Mouse (Mus musculus) limb, embryonic 11.5 days (tissue): ENCODE measurements around the gene Jhy. TPM values are rescaled to one million over a fixed set of nuclear protein-coding genes. Genes with fewer than 3 reads are reported as not detected.

Experiments used
- ATAC-seq: fragments of 200-750 bp; cut with Nextera tagmentation; 2 replicates; pipeline ENCODE4 v1.8.0; 2017; ENCODE audit warnings: low read depth; ENCODE audit not compliant: insufficient number of reproducible peaks, low FRiP score, low TSS enrichment
- DNase-seq: peaks from one replicate; pipeline ENCODE4 v3.0.0-alpha.2; 2015; ENCODE audit warnings: low spot score
- H3K27ac ChIP-seq: fragments of 300-500 bp; sonication (generic); replicated peaks from 2 replicates; pipeline ENCODE4 v1.5.1; 2014; ENCODE audit warnings: low read depth, mild to moderate bottlenecking, low read length
- H3K27me3 ChIP-seq: fragments of 300-500 bp; sonication (generic); 2 replicates; pipeline ENCODE4 v1.6.1; 2014; ENCODE audit warnings: mild to moderate bottlenecking, low read length, mixed read lengths; ENCODE audit not compliant: control insufficient read depth, insufficient read depth
- H3K36me3 ChIP-seq: fragments of 300-500 bp; sonication (generic); 2 replicates; pipeline ENCODE4 v1.6.1; 2014; ENCODE audit warnings: mild to moderate bottlenecking, low read length, moderate library complexity, mixed read lengths; ENCODE audit not compliant: control insufficient read depth, insufficient read depth
- H3K4me1 ChIP-seq: fragments of 300-500 bp; sonication (generic); 2 replicates; pipeline ENCODE4 v1.6.1; 2014; ENCODE audit warnings: low read length, mixed read lengths; ENCODE audit not compliant: control insufficient read depth, insufficient read depth
- H3K4me2 ChIP-seq: fragments of 300-500 bp; sonication (generic); 2 replicates; pipeline ENCODE4 v1.6.1; 2014; ENCODE audit warnings: low read depth, mild to moderate bottlenecking, moderate library complexity; ENCODE audit not compliant: severe bottlenecking
- H3K4me3 ChIP-seq: fragments of 300-500 bp; sonication (generic); 2 replicates; pipeline ENCODE4 v1.5.1; 2014; ENCODE audit warnings: low read depth, low read length
- H3K9ac ChIP-seq: fragments of 300-500 bp; sonication (generic); 2 replicates; pipeline ENCODE4 v1.6.1; 2014; ENCODE audit warnings: mild to moderate bottlenecking, low read length
- H3K9me3 ChIP-seq: fragments of 300-500 bp; sonication (generic); 2 replicates; pipeline ENCODE4 v1.6.1; 2016; ENCODE audit warnings: low read length; ENCODE audit not compliant: control insufficient read depth
- WGBS: fragments of 180-500 bp; shearing (Covaris S2); extraction: QIAGEN DNeasy Blood & Tissue Kit; methylation state at CpG from one replicate; pipeline ENCODE4 v1.1.7; 2014; 5-methylcytosine and 5-hydroxymethylcytosine counted together
- polyA plus RNA-seq: library from polyadenylated mRNA; unstranded; fragments of >200 nt; fragmentation: Nextera tagmentation; extraction: Ambion mirVana; gene quantifications from 2 replicates; pipeline ENCODE4 v1.2.1, GENCODE M21; 2014

Jhy gene
- 0.18 and 0.27 TPM in 2 replicates for polyA plus RNA-seq

- Histone ChIP-seq H3K4me3 (peak within 1 kb of the TSS; percentile 34), H3K4me2 (peak within 1 kb of the TSS; percentile 96), H3K27ac (no peak within 1 kb of the TSS), H3K4me1 (0 out of 2 replicates have a peak, but pooled peaks cover 6% of the 10 kb centered on the region), H3K36me3 (no peaks in the 10 kb centered on the region), H3K9ac (peak within 1 kb of the TSS; percentile 58), H3K27me3 (peaks cover 9% of the 10 kb centered on the region), H3K9me3 (no peaks in the 10 kb centered on the region)
- 1% methylated on average over 49 of the region's 51 CpGs for WGBS
- ATAC-seq (peak; percentile 51; the same call in 1 of the 2 replicates), DNase-seq (peak; percentile 57)
Observed at GRCm38 (mm10) chr9:40963586-40964417, at the start of gene Jhy. TSS of gene Jhy (minus strand) at chr9:40964118.

- no peak overlapping the region for H3K4me3 ChIP-seq
- H3K27me3 ChIP-seq: no peaks in the 10 kb centered on the region
- no peak for ATAC-seq
- H3K4me1 ChIP-seq: no peaks in the 10 kb centered on the region
- WGBS: 94% methylated on average over 5 of the region's 5 CpGs
- no peaks in the 10 kb centered on the region for H3K36me3 ChIP-seq
- DNase-seq: no peak
- H3K9me3 ChIP-seq: no peaks in the 10 kb centered on the region
- no peak overlapping the region for H3K27ac ChIP-seq
- no peak overlapping the region for H3K4me2 ChIP-seq
- H3K9ac ChIP-seq: no peak overlapping the region
Observed at GRCm38 (mm10) chr9:41012456-41012855, 48.5 kb upstream of the Jhy start.

- no peak for ATAC-seq
- Histone ChIP-seq H3K4me2 (no peak overlapping the region), H3K9ac (no peak overlapping the region)
Observed at GRCm38 (mm10) chr9:41011512-41012436, 47.9 kb upstream of the Jhy start.

GRCm38 (mm10) chr9:41007785-41008184 is 43.9 kb upstream of the Jhy start:
- DNase-seq (no peak), ATAC-seq (no peak)
- no peaks in the 10 kb centered on the region for H3K36me3 ChIP-seq
- H3K4me2 ChIP-seq: no peak overlapping the region
- no peak overlapping the region for H3K27ac ChIP-seq
- H3K4me1 ChIP-seq: no peaks in the 10 kb centered on the region
- 19% methylated on average over 1 of the region's 1 CpGs for WGBS
- no peaks in the 10 kb centered on the region for H3K27me3 ChIP-seq
- H3K9me3 ChIP-seq: no peaks in the 10 kb centered on the region
- H3K4me3 ChIP-seq: no peak overlapping the region
- H3K9ac ChIP-seq: no peak overlapping the region

More at GRCm38 (mm10) chr9:41011512-41012436, 47.9 kb upstream of the Jhy start:
- H3K4me1 ChIP-seq: no peaks in the 10 kb centered on the region
- 74% methylated on average over 13 of the region's 13 CpGs for WGBS
- DNase-seq: no peak
- no peaks in the 10 kb centered on the region for H3K9me3 ChIP-seq
- no peak overlapping the region for H3K27ac ChIP-seq
- no peaks in the 10 kb centered on the region for H3K27me3 ChIP-seq
- H3K4me3 ChIP-seq: no peak overlapping the region
- H3K36me3 ChIP-seq: no peaks in the 10 kb centered on the region

GRCm38 (mm10) chr9:41004415-41004814 is 40.5 kb upstream of the Jhy start, which contains the start of gene Crtam:
TSS of gene Crtam (minus strand) at chr9:41004628.
- 46% methylated on average over 4 of the region's 4 CpGs for WGBS
- Histone ChIP-seq H3K27ac (no peak within 1 kb of the TSS), H3K4me2 (no peak within 1 kb of the TSS), H3K4me3 (no peak within 1 kb of the TSS), H3K9ac (no peak within 1 kb of the TSS), H3K36me3 (no peaks in the 10 kb centered on the region), H3K4me1 (no peaks in the 10 kb centered on the region), H3K27me3 (no peaks in the 10 kb centered on the region), H3K9me3 (no peaks in the 10 kb centered on the region)
- ATAC-seq (no peak), DNase-seq (no peak)

GRCm38 (mm10) chr9:40997116-40997779 is 33.3 kb upstream of the Jhy start:
- Histone ChIP-seq H3K4me3 (no peak overlapping the region), H3K4me2 (no peak overlapping the region), H3K9me3 (no peaks in the 10 kb centered on the region), H3K27ac (no peak overlapping the region), H3K4me1 (peaks cover 4% of the 10 kb centered on the region; the same call in 1 of the 2 replicates), H3K36me3 (no peaks in the 10 kb centered on the region), H3K9ac (no peak overlapping the region), H3K27me3 (no peaks in the 10 kb centered on the region)
- 85% methylated on average over 7 of the region's 7 CpGs for WGBS
- ATAC-seq: no peak
- no peak for DNase-seq

- DNase-seq: no peak
- Histone ChIP-seq H3K4me1 (peaks cover 7% of the 10 kb centered on the region; the same call in 1 of the 2 replicates), H3K27ac (no peak overlapping the region), H3K4me2 (no peak overlapping the region), H3K27me3 (no peaks in the 10 kb centered on the region), H3K9ac (no peak overlapping the region), H3K4me3 (no peak overlapping the region), H3K9me3 (no peaks in the 10 kb centered on the region), H3K36me3 (no peaks in the 10 kb centered on the region)
- no peak for ATAC-seq
- WGBS: 43% methylated on average over 5 of the region's 5 CpGs
Observed at GRCm38 (mm10) chr9:40994075-40994474, 30.2 kb upstream of the Jhy start.

GRCm38 (mm10) chr9:40991511-40991910 is 27.6 kb upstream of the Jhy start:
- Histone ChIP-seq H3K36me3 (no peaks in the 10 kb centered on the region), H3K9ac (no peak overlapping the region), H3K4me1 (peaks cover 7% of the 10 kb centered on the region; the same call in 1 of the 2 replicates), H3K27me3 (no peaks in the 10 kb centered on the region), H3K4me3 (no peak overlapping the region), H3K9me3 (no peaks in the 10 kb centered on the region), H3K27ac (no peak overlapping the region), H3K4me2 (no peak overlapping the region)
- ATAC-seq (no peak), DNase-seq (no peak)
- WGBS: 95% methylated on average over 6 of the region's 6 CpGs
